Mouse (Mus musculus) adipocyte (in vitro differentiated cells): Measurements from ENCODE around the gene Gfpt2.

Experiments
- DNase-seq: peaks from one replicate; pipeline ENCODE4 v3.0.0-alpha.2; 2016; ENCODE audit warnings: low spot score

Gfpt2 gene

DNA sequence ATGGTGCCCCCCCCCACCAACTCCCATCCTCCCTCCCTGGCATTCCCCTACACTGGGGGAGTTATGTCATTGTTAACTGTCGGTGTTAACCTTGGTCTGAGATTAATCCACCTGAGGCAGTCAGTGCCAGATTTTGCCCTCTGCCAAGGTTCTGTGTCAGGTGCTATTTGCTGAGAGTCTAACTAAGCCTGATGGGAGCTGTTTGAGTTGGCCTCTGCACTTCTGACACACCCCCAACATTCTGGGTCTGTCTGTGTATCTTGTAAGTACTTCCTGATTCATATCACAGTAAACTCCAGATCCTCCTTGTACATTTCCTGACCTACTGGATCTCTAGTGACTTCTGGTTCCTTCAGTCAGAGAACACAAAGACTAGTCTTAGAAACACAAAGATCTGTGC, 46.7 kb downstream of the Gfpt2 start:
- no peak for DNase-seq

DNA sequence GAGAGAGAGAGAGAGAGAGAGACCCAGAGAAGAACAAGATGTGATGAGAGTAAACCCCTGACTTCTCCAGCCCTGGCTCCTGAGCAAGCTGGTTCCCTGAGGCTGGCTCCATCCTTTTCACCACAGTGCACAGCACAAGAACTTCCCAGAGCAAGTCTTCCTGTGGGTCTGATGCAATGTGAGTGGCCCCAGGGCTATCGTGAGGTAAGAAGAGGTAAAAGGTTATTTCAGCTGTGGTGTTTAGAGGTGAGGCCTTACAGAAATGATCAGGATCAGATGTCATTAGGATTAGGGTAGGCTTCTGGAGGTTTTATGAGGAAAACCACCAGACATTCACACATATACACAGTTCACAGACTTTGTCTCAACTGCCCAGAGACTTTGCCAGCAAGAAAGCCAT, 47.9 kb downstream of the Gfpt2 start:
- peak; percentile 20 for DNase-seq

DNA sequence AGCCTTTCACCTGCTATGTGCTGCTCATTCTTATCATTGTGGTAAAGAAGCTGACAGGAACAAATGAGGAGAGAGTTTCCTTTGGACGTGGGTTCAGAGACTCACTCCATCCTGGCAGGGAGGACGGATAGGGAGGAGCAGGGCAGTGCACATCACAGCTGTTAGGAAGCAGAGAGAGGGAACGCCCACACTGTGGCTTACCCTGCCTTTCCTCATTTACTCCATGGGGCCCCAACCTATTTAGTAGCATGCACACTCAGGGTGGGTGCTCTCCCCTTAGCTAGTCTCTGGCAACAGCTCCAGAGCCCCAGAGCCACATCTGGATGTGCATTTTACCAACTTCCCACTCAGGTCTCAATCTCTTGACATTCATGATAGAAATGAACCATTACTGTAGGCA, 48.7 kb downstream of the Gfpt2 start:
- no peak for DNase-seq

DNA sequence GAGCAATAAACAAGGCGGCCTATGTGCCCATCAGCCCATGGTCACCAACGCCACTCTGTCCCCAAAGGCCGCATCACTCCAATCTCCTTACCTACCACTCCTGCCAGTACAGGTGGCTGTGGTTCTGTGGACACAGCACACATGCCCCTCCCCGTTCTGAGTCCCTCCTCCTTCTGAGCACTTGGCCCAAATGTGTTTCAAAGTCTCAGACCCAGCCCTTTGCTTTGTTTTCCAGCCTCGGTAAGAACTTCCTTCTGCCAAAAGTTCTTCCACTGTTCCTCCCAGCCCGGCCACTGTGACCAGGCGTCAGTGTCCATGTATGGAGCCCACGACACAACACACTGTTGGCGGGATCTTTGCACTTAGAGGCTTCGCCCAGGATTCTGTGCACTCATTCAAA, 50.3 kb downstream of the Gfpt2 start:
- DNase-seq = no peak

DNA sequence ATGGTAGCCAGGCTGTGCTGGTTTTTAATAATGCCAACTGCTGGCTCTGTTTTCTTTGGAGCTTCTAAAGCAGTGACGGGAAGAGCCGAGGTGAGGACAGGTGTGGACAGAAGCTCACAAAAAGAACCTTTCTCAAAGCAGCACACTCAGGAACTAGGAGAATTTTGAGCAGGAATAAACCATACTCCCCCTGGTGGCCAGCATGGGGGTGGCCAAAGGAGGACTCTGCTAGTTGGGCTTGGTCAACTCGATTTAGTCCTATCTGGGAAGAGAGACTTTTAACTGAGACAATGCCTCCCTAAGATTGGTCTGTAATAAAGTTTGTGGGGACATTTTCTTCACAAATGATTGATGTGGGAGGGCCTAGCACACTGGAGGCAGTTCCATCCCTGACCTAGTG, 51.0 kb downstream of the Gfpt2 start:
- peak; percentile 79 for DNase-seq

DNA sequence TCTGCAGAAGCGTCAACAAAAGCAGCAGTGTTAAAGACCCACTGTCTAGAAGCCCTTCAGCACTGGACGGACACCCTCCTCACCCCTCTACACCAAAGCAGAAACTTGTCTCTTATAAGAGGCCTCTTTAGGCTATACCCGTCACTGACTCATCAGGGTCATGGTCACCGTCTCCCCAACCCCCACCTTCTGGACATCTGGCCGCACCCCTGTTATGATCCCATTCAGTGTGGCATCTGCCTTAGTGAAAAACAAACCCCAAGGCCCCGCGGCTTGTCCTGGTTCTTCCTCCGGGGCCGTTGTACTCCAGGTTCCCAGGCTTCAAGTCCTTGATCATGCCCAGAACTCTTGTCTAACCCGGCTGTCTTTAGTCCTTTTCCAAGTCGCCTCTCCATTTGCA, 52.0 kb downstream of the Gfpt2 start:
- no peak for DNase-seq

DNA sequence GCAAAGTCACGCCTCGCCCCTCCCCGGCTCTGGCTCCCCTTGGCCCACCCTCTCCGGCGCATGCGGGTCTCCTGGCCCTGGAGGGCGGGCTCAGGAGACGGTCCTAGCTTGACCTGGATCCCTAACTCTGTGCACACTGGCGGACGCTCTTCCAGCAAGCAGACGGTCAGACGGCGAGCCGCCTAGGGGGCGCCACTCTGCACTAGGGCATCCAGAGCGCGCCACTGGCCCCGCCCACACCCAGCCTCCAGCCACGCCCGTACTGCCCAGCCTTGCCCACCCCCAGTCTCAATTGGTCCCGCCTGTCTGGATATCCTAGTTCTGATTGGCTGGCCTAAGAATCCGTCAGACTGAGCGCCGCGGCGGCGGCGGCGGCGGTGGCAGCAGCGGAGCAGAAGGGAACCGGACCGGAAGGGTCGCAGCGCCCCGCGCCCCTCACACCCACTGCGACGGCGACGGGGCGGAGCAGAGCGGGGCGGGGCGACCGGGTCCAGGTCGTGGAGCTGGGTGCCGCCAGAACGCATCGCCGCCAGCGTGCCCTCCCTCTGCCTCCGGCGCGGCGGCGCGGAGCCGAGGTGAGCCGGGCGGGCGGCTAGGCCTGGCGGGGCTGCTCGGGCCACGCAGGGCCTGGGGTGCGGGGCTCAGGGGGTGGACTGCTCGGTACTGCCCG, 52.6 kb downstream of the Gfpt2 start, which contains the start of gene Mapk9:
Mapk9 (plus strand) TSS at position 351 of the 670 bp plus-strand sequence.
- peak; percentile 97 for DNase-seq

DNA sequence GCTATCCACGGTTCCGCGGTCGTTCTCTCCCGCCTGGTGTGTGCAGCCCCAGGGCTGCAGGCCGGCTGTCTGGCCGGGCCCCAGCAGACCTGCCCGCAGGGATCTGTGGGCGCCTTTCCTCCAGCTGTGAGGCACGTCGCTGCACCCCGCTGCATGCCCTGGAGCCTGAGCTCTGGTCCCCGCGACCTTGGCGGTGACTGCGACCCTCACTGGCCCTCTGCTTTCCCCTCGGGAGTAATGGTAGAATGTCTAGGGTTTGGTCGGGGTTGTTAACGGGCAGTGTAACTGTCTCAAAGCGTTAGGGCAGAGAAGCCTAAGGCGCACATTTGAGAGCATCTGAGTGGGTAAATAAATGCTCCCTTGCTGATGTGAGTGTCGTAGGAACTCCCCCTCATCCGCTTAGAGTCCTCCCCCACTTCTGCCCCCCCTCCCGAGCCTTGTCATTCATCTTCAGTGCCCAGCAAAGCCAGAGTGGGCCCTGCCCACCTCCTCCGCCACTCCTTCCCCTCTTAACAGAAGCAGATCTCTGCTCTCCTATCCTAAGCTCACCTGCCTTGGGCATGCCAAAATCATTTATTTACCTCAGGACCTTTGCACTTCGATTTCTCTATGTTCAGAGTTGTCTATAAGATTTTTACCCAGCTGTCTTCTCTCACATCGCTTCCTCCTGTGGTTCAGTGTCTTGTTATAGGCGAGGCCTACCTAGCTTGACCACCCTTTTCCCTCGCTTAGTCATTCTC, 53.3 kb downstream of the Gfpt2 start:
- peak; percentile 31 for DNase-seq

DNA sequence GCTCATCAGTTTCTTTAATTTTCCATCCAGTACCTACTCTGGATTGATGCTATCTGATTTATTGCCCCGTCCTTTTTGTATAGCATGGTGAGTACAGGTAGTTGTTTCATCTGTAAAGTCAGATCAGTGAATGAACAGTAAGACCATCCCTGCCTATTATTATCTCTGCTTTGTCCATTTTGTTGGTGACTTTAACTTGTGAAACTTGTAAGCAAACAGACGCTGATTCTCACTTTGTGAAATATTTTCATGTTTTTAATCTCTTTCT, 53.8 kb downstream of the Gfpt2 start:
- peak; percentile 11 for DNase-seq

DNA sequence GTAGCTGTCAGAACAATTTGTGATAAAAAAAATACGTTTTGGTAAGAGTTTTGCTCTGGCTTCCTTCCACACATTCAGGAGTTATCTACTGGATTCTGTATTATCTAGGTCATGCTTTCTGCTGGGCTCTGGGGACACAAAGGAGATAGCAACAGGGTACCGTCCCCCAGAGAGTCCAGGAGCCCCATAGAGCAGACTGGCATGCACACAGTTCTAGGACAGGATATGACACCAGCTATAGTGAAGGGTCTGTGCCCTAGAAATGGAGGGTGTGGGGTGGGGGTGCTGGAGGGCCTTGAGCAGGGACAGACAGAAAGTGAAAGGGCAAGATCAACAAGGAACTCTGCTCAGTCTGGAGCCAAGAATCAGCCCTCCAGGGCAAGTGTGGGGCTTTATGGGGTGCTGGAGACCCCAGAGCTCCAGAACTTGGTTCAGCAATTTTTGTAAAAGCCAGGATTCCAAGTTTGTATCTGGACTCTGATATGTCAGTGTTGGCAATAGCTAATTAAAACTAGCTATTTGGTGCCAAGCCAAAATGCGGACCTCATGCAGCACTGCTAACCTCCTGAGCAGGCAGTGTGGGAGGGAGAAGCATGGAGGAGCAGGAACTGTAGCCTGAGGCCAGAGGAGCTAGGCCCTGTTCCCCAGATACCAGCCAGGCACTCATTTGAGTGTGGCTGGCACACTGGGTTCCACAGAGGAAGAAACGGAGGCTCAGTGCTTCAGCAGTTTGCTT, 54.3 kb downstream of the Gfpt2 start:
- DNase-seq = peak; percentile 48

DNA sequence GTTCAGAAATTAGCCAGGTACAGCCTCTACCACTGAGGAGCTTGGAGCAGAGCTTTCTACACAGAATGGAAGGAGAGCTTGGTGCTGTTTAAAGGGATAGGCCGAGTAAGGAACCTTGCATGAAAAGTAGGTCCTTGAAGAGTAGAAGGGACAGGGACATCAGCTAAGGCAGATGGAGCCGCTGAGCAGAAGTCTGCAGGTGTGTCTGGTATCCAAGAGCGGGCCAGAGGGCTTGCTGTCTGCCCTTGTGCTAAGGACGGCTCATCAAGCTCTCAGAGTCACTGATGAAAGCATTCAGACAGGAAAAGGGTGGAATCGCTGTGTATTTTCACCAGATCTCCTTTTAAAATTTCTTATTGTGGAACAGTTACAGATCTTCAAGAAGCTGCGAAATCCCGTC, 56.4 kb downstream of the Gfpt2 start:
- DNase-seq = no peak

DNA sequence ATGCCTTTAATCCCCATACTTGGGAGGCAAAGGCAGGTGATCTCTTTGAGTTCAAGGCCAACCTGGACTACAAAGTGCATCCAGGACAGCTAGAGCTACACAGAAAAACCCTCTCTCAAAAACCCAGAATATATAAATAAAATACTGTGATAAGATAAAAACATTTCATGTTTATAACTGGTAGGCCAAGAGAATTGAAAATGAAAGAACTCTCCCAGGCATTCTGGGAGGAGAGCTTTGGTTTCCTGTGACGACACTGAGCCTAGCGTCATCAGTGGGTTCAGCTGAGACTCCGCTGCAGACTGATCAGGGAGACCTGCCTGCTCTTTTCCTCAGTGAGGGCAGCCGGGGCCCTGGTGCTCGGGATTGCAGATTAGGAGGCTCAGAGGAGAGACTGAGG, 61.2 kb downstream of the Gfpt2 start:
- DNase-seq = no peak

DNA sequence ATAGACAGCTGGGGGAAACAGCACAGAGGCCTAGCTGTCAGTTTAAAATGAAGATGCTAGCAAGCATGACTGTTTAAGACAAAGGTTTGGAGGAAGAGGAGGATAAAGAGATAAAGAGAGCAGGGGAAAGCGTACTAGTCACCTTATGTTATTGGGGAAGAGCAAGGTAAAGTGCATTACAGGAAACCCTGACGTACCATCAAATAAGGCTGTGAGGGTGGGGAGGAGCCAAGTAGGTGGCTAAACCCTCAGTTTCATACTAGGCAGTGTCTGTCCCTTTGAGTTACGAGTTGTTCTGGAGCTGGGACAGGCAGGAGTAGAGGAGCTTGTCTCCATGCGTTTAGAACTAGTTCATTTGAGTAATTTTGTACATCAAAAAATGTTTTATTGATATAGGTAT, 67.2 kb downstream of the Gfpt2 start:
- DNase-seq = no peak

DNA sequence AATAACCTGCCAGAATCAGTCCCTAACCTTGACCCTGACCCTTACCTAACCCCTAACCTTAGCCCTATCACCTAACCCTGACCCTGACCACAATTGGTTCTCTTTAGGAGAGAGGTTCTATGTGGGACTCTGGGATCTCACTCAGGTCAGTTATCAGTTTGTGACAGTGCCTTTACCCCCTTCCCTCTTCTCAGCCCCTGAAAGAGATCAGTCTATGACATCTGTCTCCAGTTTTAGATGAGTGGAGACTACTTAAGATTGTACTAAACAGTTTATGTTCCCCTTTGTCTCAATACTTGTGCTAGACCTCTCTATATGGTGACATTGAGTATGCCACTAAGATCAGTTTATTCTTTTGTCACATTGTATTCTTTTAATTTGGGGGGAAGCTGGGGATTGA, 69.9 kb downstream of the Gfpt2 start:
- DNase-seq = no peak

DNA sequence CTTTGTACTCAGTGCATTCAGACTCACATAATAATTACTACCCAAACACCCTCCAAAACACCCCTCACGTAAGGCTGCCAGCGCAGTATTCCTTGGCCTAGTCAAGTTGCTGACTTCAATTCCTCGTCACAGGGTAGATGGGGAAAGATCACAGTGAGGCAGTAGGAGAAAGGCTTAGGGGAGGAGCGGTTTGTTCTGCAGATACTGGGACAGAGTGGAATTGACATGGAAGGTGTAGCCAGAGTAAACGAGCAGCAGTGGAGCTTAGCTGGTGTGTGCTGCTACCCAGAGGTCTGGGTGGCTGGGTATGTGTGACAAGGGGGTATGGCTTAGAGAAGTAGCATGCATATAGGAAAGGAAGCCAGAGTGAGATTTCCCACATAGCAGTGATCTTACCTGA, 73.3 kb downstream of the Gfpt2 start:
- DNase-seq = peak; percentile 72

DNA sequence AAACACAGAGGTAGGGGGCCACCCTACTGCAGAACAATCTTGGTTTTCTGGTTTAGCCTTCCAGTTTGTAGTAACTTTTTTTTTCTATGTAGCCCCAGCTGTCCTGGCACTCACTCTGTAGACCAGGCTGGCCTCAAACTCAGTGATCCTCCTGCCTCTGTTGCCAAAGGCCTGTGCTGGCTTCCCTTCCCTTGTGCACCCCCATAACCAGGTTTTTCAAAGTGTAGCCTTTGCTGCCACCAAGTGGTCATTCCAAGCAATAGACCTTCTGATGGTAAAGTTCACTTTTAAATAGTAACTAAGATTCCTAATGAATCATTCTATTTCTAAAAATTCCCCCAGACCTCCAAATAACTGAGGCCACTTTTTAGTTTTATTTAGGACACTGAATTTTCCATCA, 75.8 kb downstream of the Gfpt2 start:
- peak; percentile 72 for DNase-seq

DNA sequence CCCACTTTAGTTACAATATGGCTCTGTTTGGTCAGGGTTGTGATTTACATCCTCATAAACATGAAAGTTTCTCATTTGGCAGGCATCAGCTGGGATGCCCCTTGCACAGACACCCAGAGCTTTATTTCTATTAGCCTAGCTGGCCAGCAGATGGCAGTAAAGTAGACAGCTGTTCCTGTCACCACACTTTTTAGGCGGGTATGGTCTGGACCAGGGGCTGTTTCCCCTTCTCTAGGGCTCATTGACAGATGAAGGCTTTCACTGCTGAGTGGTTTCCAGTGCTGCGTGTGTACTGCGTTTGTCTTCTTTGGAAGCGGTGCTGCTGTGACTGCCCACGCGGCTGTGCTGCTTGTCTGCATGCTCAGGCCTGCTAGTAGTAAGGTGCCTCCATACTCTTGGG, 77.9 kb downstream of the Gfpt2 start:
- DNase-seq = peak; percentile 58

DNA sequence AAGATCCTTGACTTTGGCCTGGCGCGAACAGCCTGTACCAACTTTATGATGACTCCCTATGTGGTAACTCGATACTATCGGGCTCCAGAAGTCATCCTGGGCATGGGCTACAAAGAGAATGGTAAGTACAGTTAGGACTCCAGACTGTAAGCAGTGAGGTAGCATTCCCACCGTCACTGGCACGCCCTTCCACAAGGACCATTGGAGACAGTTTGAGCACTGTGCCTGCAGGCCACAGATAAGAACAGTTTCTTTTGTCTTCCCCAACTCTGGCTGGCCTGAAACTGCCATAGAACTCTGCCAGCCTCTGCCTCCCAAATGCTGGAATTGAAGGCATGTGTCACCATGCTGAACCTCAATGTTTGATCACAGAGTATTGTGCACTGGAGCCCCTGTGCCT, 78.8 kb downstream of the Gfpt2 start:
- no peak for DNase-seq

DNA sequence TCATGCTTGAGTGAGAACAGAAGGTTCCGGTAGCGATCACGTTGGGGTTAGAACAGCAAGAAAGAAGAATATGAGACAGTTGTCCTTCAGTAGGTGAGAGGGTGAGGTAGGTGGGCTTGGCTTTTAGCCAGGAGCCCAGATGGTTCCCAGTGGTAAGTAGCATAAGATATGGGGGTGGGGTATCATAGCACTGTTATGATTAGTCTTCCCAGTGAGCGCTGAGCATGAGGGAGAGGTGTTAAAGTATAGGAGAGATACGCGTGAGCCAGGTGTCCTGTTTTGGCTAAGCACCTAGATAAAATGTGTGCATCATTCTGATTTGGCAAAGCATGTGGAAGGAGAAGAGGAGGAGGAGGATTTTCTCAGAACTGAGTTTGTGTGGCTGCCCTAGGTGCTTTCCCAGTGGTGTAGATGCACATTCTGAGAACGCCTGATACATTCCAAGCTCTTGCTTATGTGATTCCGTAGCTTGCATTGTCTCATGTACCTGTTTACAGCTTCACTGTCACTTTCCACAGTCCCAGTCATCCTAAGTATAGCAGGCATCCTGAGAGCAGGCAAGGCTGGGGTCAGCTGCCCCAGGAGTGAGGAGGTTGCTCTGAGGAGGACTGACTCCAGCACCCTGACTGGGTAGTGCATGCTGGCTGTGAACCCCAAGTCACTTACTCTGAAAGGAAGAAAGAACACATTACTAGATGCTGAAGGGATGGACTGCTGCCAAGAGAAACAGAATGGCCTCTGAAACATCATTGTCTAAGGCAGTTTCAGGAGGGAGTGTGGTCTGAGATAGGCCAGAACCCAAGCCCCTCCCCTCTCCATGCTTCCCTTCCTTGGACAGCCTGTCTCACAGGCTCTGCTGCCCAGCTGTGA, 83.2 kb downstream of the Gfpt2 start:
- DNase-seq = no peak

DNA sequence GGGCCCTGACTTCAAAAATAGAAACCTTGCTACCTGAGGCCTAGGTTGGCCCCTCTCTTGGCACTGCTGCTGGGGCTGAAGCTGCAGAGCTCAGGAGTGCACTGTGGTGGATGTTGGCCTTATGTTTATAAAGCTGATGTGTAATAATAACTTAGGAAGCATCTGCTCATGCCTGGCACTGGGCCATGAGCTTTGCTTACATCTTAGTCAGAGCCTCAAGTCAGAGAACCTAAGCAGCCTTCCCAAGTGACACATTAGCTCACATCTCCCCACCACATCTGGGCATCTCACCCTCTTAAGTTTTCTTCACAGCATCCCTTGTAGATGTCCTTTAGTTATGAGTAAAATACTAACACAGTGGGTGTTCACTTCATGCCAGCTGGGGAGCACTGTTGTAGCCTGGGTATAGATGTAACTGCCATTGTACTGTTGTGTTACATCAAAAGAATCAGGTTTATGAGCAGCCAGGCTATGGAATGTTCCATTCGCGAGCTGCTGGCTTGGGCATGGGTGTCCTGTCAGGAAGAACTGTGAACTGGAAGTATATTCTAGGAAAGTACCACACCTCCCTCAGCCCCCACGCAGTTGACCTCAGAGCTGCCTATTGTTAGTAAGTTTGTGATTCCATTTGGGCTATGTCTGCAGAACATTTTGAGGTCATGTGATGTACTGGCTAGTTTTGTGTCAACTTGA, 86.1 kb downstream of the Gfpt2 start:
- DNase-seq = no peak

DNA sequence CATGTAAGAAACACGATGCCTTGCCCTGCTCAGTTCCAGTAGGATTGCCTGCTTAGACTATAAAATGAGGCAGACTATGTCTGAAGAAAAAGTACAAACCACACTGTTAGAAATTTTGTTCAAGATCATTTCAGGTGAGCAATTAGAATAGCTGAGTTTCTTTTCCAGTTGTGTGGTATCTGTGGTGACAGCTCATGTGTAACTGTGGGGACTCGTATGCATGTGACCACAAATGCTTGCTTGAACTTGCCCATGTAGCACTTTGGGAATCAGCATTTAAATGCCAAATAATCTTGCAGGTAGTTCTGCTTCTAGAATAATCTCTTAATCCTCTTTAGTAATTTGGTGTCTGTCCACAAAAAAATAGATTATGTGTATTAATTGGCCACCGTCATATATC, 89.4 kb downstream of the Gfpt2 start:
- DNase-seq = no peak
